Mouse (Mus musculus): ENCODE data around the gene Ddx17.

- TF ChIP-seq POLR2A (IDR thresholded peaks at IDR 0.05; ENCODE audit: extremely low read depth, insufficient read depth, low read length) (no peak), CTCF (IDR thresholded peaks at IDR 0.05; ENCODE audit: low read depth, low read length) (no peak)
Measured at GRCm38 (mm10) chr15:79559649-79560048, 13.1 kb upstream of the Ddx17 start.

Data from liver, adult 2 months (tissue).